Mouse (Mus musculus) neural tube, embryonic 10.5 days (tissue): Measurements from ENCODE around the gene Lipo4.
"Not testable (repeated sequence)": the region's sequence is repeated elsewhere in the genome, so short reads cannot be mapped to it uniquely, and the experiment has no call there.

Experiments used
- DNase-seq: peaks from one replicate; pipeline ENCODE4 v3.0.0-alpha.2; 2017; ENCODE audit warnings: low spot score; ENCODE audit errors: extremely low spot score

Lipo4 gene

GRCm38 (mm10) chr19:33517680-33518079 is at the start of gene Lipo4:
Lipo4 (minus strand) TSS chr19:33517780.
- no peak for DNase-seq

- not testable (repeated sequence) for DNase-seq
Measured at GRCm38 (mm10) chr19:33456426-33456825, 61.2 kb downstream of the Lipo4 start.

- DNase-seq, result no peak
Measured at GRCm38 (mm10) chr19:33453725-33454124, 63.9 kb downstream of the Lipo4 start.
